Mouse (Mus musculus): ENCODE results near the gene Mipol1. TPM values are rescaled to one million over a fixed set of nuclear protein-coding genes. Genes with fewer than 3 reads are reported as not detected.
"Not testable (repeated sequence)": the region's sequence is repeated elsewhere in the genome, so short reads cannot be mapped to it uniquely, and the experiment has no call there.

Mipol1 gene
- total RNA-seq, 4 experiments from 2014 or later: 4.5 to 7.4 (median 6.4) TPM

DNA sequence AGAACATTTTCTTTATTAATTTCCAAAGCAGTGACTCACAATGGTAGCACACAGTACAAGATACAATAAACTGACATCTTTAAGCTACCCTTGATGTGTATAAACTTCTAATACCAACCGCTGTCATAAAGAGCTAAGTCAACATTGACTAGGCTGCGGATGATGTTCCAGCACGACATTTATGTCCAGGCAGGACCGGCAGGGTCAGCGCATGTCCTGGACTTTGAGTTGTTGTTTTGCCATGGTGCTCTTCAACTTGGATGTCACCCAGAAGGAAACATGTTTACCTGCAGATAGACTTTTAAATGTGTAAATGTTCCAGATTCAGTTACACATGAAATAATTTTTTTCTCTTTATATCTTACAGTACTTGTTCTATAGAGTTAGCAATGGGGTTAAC is 194.7 kb downstream of the Mipol1 start:
- no peak for DNase-seq (ENCODE audit: low spot score in 2 of 2)

DNA sequence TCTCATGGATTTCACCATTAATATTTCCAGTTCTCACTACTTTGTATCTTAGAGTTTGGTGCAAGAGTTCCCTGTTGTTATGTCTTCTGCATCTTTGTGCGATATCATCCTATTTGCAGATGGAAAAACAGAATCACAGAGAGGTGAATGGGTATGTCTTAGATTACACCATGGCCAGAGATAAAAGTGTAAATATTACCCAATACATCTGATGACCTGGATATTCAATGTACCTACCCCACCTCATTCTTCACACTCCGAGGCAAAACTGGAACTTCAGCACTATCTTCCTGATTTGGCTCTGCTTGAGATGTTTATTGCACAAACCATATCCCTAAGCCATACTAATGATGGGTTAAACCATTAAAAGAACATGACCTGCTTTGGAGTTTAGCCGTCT is 198.0 kb downstream of the Mipol1 start:
- no peak for DNase-seq (ENCODE audit: low spot score in 2 of 2)

DNA sequence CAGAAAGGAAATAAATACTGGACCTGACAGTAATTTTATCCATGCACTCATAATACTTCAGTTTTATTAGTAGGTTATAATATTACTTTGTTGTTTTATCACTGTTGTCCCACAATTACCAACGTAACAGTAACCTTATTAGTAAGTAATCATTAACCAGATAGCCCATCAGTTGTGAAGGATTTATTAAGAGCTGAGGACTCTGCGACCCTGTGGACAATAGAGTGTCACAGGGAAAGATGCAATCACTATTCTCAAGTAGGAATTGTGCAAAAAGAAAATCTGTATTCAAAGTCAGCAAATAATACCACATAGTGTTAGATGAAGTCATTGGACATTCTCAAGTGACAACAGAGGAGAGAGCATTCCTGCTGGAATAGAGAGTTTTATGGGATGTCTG is 198.5 kb downstream of the Mipol1 start:
- DNase-seq (ENCODE audit: low spot score in 2 of 2): no peak

DNA sequence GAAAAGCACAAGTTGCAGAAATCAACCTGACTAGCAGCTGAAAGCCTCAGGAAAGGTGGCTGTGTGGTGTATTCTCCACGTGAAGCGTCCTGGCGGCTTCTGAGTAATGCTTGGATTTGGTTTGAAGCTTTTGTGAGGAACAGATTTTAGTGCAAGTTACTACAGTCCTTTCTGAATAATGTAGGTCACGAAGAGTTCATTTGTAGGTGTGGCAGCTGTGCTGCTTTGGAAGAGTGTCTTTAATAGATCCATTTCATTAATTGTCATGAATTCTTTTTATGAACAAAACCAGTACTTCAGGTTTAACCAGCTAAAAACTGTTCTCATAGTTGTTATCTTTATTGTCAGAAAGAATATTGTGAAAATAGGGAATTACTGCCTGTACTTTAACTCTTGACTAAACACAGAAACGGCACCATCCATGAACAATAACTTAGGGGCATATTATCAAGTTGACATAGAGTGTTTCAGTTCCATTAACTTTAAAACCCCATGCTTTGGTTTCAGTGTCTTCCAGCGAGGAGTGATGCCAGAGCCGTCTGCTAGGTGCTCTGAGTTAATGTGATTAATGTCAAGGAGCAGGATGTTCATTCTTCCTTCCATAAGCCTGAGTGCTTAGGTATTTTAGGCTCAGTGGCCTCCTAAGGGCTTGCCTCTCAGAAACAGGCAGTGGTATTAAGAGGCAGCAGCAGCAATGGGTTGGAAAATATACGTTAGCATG is 206.9 kb downstream of the Mipol1 start:
- not testable (repeated sequence) for DNase-seq (ENCODE audit: low spot score in 2 of 2)

DNA sequence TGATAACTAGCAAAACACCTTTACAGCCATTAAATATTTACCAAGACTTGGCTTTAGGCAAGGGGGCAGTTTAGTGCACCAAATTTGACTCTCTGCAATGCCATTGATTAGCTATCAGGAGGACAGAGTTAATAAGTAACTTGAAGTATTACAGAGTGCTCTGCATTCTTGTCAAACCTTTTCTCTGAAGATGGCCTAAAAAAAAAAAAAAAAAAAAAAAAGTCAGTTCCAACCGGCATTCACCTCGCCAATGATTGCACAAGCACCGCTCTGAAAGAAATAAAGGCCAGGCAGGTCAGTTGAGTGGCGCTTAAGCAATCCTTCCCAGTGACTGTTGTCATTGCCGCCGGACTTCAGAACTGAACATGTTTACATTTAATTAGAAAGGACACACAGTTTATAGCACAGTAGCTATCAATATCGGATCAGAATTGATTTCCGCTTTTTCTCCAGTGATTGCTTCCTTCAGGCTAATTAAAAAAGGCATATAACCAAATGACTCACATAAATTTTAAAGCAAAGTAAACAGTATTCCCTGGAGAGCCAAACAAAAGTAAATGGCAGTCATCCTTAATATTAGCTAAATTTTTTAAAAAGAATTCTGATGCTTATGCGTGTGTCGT is 214.2 kb downstream of the Mipol1 start:
- no peak for DNase-seq (ENCODE audit: low spot score in 2 of 2)

DNA sequence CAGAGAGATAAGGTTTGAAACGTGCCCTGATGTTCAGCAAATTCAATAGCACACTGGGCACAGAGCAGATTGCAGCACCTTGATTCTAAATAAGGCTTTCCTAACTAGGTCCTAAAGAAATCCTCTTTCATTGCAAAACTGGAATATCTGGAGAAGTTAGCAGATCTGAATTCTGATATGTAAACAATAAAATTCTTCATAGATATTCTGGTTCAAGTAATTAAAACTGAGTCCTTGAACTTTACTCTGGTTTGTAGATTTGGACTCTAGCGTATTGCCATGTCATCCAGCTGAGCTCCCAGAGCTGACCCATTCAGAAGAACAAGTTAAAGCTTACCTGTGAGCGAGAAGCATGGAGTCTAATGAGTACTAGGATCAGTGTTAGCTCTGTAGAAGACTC is 217.1 kb downstream of the Mipol1 start:
- no peak for DNase-seq (ENCODE audit: low spot score in 2 of 2)

DNA sequence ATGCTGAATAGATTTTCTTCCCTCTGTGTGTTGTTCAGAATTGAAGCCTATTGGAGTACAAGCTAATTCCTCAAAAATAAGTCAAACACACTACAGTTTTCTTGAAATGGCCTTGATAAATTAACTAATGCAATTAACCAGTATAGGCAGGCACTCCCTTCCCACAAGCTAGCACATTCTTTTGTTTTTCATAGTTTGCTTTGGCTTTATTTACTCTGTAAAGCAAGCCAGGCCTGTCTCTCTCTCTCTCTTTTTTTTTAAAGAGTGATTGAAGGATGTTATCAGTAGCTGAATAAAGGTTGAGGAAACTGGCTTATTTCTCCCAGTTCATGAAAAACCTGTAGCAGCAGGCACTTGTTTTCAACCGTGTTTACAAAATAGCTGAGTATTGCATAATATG is 219.1 kb downstream of the Mipol1 start:
- no peak for DNase-seq (ENCODE audit: low spot score in 2 of 2)

DNA sequence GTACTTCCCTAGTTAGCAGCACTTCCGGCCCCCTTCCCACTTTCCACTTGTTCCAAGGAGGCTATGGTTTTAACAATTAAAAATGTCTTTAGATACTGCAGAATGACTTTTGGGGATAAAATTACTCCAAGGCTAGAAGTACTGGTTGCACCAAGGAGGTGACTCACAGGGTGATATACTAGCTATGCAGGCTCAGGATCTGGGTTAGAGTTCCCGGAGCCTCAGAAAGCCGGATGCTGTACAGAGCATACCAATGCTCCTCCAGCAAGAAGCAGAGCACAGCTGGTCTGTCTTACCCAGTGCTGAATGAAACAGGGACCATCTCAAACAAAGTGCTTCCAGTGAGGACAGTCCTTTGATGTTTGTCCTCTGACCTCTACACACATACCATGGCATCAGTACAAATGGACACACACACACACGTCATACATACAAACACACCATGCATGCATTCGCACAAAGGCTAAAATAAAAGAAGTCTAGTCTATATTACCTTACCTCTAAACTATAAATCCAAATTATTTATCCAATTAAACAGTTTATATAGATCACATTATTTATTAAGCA is 219.9 kb downstream of the Mipol1 start:
- no peak for DNase-seq (ENCODE audit: low spot score in 2 of 2)

DNA sequence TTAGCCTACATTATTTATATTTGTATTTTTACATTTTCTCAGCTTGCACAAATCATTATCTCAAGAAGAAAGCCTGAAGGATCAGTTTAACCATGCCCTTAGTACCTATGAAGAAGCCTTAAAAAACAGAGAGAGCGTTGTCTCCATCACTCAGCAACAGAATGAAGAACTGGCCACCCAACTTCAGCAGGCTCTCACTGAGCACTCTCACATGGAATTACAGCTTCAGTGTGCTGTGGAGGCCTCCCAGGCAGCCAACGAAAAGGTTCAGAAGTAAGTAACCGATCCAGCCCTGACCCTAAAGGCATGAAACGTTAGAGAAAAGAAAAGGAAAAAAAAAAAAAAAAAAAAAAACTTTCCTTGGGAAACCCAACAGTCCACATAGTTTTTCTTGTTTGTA is 226.7 kb downstream of the Mipol1 start:
- no peak for DNase-seq (ENCODE audit: low spot score in 2 of 2)

DNA sequence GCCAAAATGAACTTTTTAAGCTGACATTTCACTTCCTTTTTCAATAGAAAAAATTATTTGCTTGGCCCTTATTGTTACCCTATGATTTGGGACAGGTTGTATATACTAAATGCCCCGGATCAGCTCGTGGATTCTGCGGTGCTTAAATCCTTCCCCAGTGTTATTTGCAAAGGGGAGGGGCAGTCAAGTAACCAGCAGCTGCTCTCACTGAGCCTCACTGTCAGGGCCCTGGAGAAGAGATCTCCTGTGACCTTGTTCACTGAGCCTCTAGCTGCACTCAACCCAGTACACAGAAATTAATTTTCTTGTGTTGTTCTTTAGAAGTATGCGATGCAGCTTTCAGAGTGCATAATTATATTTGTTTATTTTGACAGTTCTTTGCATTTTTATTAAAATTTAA is 227.1 kb downstream of the Mipol1 start:
- DNase-seq (ENCODE audit: low spot score in 2 of 2): no peak

DNA sequence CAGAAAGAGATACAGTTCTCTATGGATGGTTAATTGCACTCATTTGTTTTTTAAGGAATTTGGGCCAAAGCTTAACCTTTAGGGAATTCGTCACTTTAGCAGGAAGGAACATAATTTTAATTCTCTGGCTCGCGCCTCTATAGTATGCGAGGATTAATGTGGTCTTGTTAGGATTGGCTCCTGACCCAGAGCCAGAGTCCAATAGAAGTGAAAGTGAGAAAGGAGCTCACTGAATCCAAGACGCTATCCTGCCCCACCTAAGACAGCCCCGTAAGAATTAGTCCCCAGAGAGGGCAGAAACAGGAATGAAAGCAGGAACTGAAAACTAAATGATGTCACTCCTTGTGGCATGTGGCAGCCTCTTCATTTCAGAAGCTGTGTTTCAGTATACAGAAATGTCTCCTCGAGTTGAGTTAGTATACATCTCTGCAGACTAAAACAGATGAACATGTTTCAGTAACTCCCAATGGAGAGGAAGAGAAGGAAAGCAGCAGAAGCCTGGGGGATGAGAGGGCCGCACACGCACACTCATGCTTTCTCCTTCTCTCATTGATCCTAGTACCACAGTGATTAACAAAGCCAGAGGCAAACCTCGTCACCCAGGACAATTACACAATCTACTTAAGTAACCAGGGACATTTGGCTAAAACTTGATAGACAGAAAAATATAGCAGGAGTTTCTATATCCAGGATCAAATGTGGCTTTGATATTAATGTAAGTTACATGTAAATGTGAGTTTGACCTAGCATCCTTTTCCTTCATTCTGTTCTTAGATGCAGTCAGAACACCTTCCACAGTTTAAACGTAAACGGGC is 234.5 kb downstream of the Mipol1 start:
- DNase-seq (ENCODE audit: low spot score in 2 of 2): no peak

DNA sequence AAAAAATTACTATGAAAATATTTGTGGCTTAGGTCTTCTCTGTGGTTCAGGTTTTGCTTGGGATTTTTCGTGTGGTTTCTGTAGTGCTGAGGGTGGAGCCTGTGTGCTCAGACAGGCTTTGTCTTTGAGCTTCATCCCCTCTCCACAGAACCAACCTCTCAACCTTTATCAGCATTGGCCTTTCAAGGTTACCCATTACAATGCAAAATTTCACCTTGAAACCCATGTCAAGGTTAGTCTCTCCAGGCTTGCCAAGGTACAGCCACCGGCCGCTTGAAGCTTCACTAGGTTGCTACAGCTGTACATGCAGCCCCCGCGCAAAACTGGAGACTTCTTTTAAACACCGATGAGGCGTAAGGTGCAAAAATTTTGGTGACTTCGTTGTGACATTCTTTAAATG is 241.6 kb downstream of the Mipol1 start:
- DNase-seq (ENCODE audit: low spot score in 2 of 2): no peak

DNA sequence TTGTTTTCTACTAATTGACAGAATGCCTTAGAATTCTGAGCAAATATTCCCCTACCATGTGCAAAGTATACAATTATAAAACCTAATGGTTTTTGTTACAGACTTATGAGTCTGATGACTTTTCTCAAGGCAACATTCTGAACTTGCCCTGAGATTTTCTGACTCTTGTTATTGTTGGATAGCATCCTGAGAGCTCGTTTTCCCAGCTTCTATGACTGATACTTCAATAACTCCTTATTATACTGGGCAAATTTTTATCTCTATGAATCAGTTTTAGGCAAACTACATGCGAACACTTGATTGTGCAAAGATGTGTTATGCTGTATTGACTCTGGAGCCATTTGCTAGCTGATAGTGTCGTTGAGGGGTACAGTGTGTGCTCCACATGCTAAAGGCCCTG is 246.6 kb downstream of the Mipol1 start:
- no peak for DNase-seq (ENCODE audit: low spot score in 2 of 2)

DNA sequence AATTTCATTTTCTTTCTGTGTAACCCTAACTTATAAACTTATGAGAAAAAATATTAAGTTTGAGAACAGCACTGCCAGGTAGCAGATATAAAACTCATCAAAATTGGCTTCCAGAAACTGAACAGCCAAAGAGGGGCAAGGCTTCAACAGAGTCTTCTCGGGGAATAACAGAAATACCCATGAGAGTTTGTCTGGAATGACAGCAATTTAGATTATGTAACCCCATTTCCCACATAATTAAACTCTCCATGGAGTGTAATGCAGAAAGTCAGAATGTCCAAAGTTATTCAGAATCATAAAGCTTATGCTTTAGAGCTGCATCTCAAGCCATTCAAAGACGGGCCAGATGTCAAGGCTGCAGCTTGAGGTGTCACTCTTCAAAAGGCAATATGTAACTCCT is 251.6 kb downstream of the Mipol1 start:
- DNase-seq (ENCODE audit: low spot score in 2 of 2): no peak

DNA sequence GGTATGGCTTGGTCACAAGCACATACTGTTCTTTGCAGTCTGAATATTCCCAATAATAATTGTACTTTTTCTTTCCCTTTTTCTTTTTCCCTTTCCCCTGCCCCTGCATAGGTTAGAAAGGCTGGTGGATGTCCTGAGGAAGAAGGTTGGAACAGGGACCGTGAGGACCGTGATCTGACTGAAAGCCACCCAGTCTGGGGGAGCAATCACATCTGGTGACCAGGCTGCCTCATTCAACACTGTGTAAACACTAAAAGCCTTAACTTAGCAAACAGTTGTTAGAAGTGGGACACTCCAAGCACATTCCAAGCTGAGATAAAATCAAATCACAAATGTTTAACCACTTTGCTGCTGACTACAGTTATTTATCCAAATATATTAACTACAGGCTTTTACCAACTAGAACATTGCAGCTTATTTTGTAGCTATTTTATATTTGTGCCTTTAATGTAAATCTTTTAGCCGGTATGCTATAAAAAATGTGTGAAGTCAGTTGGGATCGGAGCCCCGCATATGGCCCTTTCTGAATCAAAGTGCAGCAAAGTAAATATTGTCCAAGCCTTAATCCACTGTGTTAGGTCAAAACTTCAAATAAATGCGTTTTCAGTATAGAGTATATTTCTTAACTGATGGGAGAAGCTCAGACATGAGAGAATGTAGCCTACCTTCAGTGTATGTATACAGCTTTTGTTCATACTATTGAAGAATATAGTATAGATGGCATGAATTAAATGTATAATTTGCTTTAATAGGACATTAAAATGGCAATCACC is 266.3 kb downstream of the Mipol1 start:
- DNase-seq (ENCODE audit: low spot score in 2 of 2): no peak

DNA sequence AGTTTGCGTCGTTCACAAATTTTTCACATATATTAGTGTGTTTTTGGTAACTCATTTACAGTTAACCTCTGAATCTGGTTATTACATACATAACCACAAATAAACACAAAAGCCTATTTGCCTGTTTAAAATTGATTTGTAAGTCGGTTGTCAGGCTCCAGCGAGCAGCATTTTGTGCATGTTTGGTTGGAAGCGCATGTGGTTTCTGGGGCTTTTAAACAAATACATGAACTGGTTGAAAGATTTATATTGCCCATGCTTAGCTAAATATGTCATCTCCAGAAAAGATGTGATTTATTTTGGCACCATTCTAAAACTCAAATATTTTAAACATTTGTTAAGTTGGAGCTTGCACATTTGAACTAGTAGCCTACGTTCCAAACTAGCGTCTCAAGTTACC is 270.0 kb downstream of the Mipol1 start:
- DNase-seq (ENCODE audit: low spot score in 2 of 2): no peak

DNA sequence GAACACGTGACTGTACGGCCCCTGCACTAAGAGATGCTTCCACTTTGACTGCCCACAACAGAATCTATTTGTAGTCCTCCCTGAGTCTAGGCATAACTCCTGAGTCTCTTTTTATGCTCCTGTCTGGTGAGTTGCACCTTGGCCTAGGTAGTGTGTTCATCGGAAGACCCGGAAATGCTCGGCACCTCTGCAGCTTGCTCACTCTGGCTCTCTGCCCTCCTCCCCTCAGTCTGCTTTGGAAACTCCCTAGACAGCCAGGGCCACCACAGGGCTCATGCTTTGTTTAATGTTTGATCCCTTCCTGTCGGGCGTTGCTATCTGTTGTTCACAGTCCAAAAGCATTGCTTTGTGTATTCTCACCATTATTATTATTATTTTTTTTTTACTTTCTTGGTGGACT is 275.1 kb downstream of the Mipol1 start:
- no peak for DNase-seq (ENCODE audit: low spot score in 2 of 2)

DNA sequence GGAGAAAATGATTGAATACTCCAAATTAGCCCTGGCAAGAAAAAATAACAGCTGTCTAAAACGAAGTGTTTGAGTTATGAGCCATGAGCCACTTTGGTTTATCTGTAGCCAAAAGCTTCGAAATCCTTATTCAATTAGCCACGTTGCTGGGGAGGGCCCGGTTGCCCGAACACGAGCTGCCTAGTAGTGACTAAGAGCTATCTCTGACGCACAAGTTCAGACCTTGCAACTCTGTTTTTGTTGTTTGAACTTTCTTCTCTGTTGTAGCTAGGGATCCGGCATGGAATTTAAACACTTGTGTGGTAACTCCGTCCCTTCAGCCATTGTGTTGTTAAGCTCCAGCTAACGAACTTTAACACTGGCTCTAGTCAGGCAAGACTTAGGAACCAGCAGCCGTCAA is 278.7 kb downstream of the Mipol1 start:
- no peak for DNase-seq (ENCODE audit: low spot score in 2 of 2)

DNA sequence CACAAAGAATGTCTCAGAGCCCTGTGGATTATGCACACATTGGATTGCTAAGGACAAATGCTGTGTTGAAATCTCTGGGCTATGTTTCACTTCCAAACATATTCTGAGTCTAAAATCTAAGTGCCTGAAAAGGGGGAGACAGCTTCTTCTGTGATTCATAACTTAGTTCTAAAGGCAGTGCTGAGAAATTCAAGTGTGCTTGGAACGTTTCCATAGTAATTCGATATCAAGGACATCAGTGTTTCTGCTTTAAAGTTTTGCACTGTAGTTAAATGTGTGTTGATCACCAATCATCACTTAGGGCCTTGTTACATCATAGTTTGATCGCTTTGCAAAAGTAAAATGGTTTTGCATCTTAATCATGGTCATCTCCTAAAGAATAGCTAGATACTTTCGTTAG is 279.5 kb downstream of the Mipol1 start:
- DNase-seq (ENCODE audit: low spot score in 2 of 2): no peak

DNA sequence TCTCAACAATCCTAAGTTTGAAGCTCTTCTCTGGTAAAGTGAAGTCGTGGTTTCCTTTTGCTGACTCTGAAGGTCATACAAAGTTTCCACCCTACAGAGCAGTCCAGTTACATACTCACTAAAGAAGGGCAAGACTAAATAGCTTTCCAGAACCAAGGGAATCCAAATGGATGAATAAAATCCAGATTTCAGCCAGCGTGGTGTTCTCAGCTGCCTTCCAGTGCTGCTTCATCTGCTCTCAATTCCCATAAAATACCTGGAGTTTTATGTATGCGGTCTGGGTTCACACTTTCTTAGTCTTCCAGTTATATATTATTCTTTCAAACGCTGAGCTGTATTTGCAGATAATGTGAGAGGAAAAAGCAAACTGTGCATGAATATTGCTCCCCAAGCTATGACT is 280.9 kb downstream of the Mipol1 start:
- DNase-seq (ENCODE audit: low spot score in 2 of 2): no peak

DNA sequence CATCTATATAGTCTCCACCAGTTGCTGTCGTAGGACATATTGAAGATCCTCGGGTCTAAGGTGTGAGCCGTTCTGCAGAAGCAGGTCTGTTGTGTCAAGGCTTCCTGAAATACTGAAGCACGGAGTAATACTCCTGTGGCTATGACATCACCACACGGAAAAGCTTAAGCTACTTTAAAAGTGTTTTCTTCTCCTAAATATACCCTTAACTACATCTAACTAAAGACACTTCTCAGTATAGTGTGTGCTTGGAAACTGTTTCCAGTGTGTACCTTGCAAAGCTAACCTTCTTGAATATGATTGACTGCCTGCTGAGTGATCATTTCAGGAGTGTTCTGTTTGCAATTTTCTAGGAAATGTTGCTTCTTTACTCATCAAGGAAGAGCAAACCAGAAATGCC is 281.3 kb downstream of the Mipol1 start:
- no peak for DNase-seq (ENCODE audit: low spot score in 2 of 2)

DNA sequence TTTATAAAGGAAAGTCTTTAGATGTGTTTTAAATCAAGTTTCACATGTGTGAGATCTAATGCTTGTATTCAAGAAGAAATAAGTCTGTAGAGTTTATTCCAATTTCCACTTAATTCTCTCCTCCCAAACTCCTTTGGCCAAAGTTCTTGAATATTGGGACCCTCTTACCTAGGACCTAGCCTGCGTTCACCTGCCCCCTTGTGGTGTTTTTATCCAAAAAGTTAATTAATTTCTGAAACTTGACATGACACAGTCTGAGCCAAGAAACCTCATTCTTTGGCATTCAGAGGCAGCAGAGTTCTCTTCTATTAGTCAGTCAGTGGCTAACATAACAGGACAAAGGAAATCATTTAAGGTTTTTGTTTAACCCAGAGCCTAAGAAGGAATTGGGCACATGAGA is 284.3 kb downstream of the Mipol1 start:
- DNase-seq (ENCODE audit: low spot score in 2 of 2): no peak
